Mouse (Mus musculus) MEL (cell line): ENCODE measurements at regions not wholly inside any gene's neighbourhood (a gene's known extent, or its start where the extent isn't known, plus 50 kb on each side); places are given as distances from the start of the nearest gene placed in this dataset.

Experiments used
- DNase-seq: peaks from one replicate; pipeline ENCODE4 v3.0.0; 2011; ENCODE audit warnings: low read depth, low spot score
- H3K27ac ChIP-seq: 2 replicates; pipeline ENCODE4 v1.5.1; 2012; ENCODE audit warnings: low read depth, mild to moderate bottlenecking, control low read depth, low read length, moderate library complexity; ENCODE audit not compliant: control insufficient read depth
- H3K27me3 ChIP-seq, 2 experiments: fragments of 150-350 bp in 1 of 2; sonication (generic) in 1 of 2; 2 replicates each; pipeline ENCODE4 v1.6.1; 2012; ENCODE audit warnings: low read length in 2 of 2, mild to moderate bottlenecking in 2 of 2, improper control_type of control experiment in 1 of 2, moderate library complexity in 1 of 2; ENCODE audit not compliant: insufficient read depth in 2 of 2, control insufficient read depth in 1 of 2
- H3K36me3 ChIP-seq, 2 experiments: 2 replicates each; pipeline ENCODE4 v1.6.1; 2012 to 2014; ENCODE audit warnings: low read length in 2 of 2, improper control_type of control experiment in 1 of 2, inconsistent platforms in 1 of 2, mild to moderate bottlenecking in 1 of 2; ENCODE audit not compliant: insufficient read depth in 2 of 2, control insufficient read depth in 1 of 2
- H3K4me1 ChIP-seq, 2 experiments: fragments of 150-350 bp in 1 of 2; sonication (generic) in 1 of 2; 2 replicates each; pipeline ENCODE4 v1.6.1; 2012; ENCODE audit warnings: low read length in 2 of 2, improper control_type of control experiment in 1 of 2, mild to moderate bottlenecking in 1 of 2; ENCODE audit not compliant: insufficient read depth in 2 of 2, control insufficient read depth in 1 of 2
- H3K4me3 ChIP-seq, 2 experiments: fragments of 150-350 bp in 1 of 2; sonication (generic) in 1 of 2; 2 replicates each; pipeline ENCODE4 v1.5.1; 2012; ENCODE audit warnings: low read depth in 2 of 2, low read length in 2 of 2, mild to moderate bottlenecking in 2 of 2, moderate library complexity in 2 of 2, control low read depth in 1 of 2, improper control_type of control experiment in 1 of 2; ENCODE audit not compliant: control insufficient read depth in 1 of 2, insufficient read depth in 1 of 2
- H3K79me2 ChIP-seq: 2 replicates; pipeline ENCODE4 v1.6.1; 2012; ENCODE audit warnings: mild to moderate bottlenecking, low read length, moderate library complexity; ENCODE audit not compliant: control insufficient read depth, poor library complexity, insufficient read depth
- H3K9ac ChIP-seq: 2 replicates; pipeline ENCODE4 v1.6.1; 2012; ENCODE audit warnings: low read depth, mild to moderate bottlenecking, control low read depth, low read length, moderate library complexity; ENCODE audit not compliant: control insufficient read depth, poor library complexity, severe bottlenecking
- H3K9me3 ChIP-seq: fragments of 150-350 bp; sonication (generic); replicated peaks from 2 replicates; pipeline ENCODE4 v1.6.1; 2012; ENCODE audit warnings: mild to moderate bottlenecking, low read length, improper control_type of control experiment, moderate library complexity; ENCODE audit not compliant: insufficient read depth
- CHD1 ChIP-seq: IDR thresholded peaks from 2 replicates; pipeline ENCODE4 v1.6.1; 2012; ENCODE audit warnings: low read depth, mild to moderate bottlenecking, inconsistent platforms, low read length, improper control_type of control experiment
- CHD2 ChIP-seq: IDR thresholded peaks from 2 replicates; pipeline ENCODE4 v1.6.1; 2011; ENCODE audit warnings: low read length, improper control_type of control experiment
- ELF1 ChIP-seq: IDR thresholded peaks from 2 replicates; pipeline ENCODE4 v1.6.1; 2014; ENCODE audit warnings: low read depth, mild to moderate bottlenecking, inconsistent platforms, low read length, improper control_type of control experiment, moderate library complexity
- GATA1 ChIP-seq: IDR thresholded peaks from 2 replicates; pipeline ENCODE4 v1.6.1; 2011; ENCODE audit warnings: low read depth, low read length, improper control_type of control experiment
- KAT2A ChIP-seq: conservative IDR thresholded peaks from 2 replicates; pipeline ENCODE4 v1.6.1; 2012; ENCODE audit warnings: low read depth, low read length, improper control_type of control experiment, inconsistent platforms
- NELFE ChIP-seq: IDR thresholded peaks from 2 replicates; pipeline ENCODE4 v1.6.1; 2011; ENCODE audit warnings: low read depth, low read length, improper control_type of control experiment
- NRF1 ChIP-seq: IDR thresholded peaks from 2 replicates; pipeline ENCODE4 v1.6.1; 2014; ENCODE audit warnings: low read depth, mild to moderate bottlenecking, inconsistent platforms, low read length, improper control_type of control experiment, moderate library complexity; ENCODE audit not compliant: poor library complexity, insufficient read depth, severe bottlenecking
- RAD21 ChIP-seq: IDR thresholded peaks from 2 replicates; pipeline ENCODE4 v1.6.1; 2011; ENCODE audit warnings: mild to moderate bottlenecking, low read depth, low read length, improper control_type of control experiment
- RCOR1 ChIP-seq: IDR thresholded peaks from 2 replicates; pipeline ENCODE4 v1.6.1; 2012; ENCODE audit warnings: low read depth, mild to moderate bottlenecking, inconsistent platforms, low read length, improper control_type of control experiment
- TAL1 ChIP-seq: IDR thresholded peaks from 2 replicates; pipeline ENCODE4 v1.6.1; 2012; ENCODE audit warnings: mild to moderate bottlenecking, inconsistent platforms, low read length, moderate library complexity, mixed read lengths
- TCF12 ChIP-seq: IDR thresholded peaks from 2 replicates; pipeline ENCODE4 v1.6.1; 2014; ENCODE audit warnings: low read depth, mild to moderate bottlenecking, inconsistent platforms, low read length, improper control_type of control experiment, moderate library complexity
- UBTF ChIP-seq: IDR thresholded peaks from 2 replicates; pipeline ENCODE4 v1.6.1; 2012; ENCODE audit warnings: low read depth, mild to moderate bottlenecking, inconsistent platforms, low read length, improper control_type of control experiment, moderate library complexity, borderline replicate concordance; ENCODE audit not compliant: insufficient read depth
- USF2 ChIP-seq, 2 experiments: IDR thresholded peaks; 2 replicates each; pipeline ENCODE4 v1.6.1; 2011 to 2012; ENCODE audit warnings: improper control_type of control experiment in 2 of 2, low read length in 2 of 2, borderline replicate concordance in 1 of 2, inconsistent platforms in 1 of 2, low read depth in 1 of 2, mild to moderate bottlenecking in 1 of 2; ENCODE audit not compliant: insufficient read depth in 1 of 2
- ZNF384 ChIP-seq: IDR thresholded peaks from 2 replicates; pipeline ENCODE4 v1.6.1; 2012; ENCODE audit warnings: low read depth, mild to moderate bottlenecking, inconsistent platforms, low read length, improper control_type of control experiment

DNA sequence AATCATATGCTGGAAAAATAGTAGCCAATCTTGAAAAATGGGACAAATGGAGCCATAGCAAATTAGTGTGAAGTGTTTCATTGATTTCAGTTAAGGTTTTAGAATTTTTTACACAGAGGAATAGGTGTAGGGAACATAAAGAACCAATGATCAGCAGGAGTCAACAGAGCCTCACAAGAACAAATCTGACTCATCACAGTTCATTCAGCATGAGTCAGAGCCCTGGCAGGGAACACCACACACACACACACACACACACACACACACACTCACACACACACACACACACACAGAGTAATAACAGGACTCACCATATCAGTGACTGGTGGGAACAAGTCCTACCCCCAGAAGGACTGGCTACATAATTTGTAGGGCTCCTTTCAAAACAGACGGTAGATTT is 259.7 kb upstream of the Erbb4 start:
- H3K4me3 ChIP-seq = no peak overlapping the region
- no peaks in the 10 kb centered on the region for H3K36me3 ChIP-seq
- H3K9ac ChIP-seq = no peak overlapping the region
- DNase-seq = no peak
- H3K9me3 ChIP-seq = no peaks in the 10 kb centered on the region
- no peaks in the 10 kb centered on the region for H3K27me3 ChIP-seq
- no peak overlapping the region for H3K27ac ChIP-seq
- H3K79me2 ChIP-seq = no peaks in the 10 kb centered on the region
- no peak for TF ChIP-seq USF2 (IDR thresholded peaks at IDR 0.05; ENCODE audit: borderline replicate concordance in 1 of 2, insufficient read depth in 1 of 2, low read depth in 1 of 2, low read length in 2 of 2)
- TF ChIP-seq NRF1 = no peak
- TF ChIP-seq GATA1 = no peak
- TF ChIP-seq RCOR1 = no peak
- H3K4me1 ChIP-seq = no peaks in the 10 kb centered on the region

DNA sequence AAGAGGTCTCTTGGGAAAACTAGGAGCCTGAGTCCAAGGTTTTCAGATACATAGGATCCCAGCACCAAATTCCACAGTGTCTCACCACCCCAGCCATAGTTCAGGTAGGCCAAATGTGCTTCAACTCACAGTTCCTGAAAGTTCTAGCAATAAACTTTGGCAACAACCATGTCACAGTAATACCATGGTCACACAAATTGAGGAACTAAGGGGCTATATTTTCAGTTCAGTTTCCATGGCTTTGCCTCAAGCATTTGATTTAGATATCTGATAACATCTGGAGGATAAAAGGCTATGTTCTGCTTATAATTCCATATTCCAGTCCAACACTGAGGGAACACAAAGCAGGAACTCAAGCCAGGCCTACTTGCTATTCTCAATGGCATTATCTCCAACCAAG is 256.2 kb upstream of the Erbb4 start:
- Histone ChIP-seq H3K9ac (no peak overlapping the region), H3K79me2 (no peaks in the 10 kb centered on the region), H3K4me3 (no peak overlapping the region), H3K27me3 (no peaks in the 10 kb centered on the region), H3K27ac (no peak overlapping the region), H3K9me3 (no peaks in the 10 kb centered on the region), H3K4me1 (no peaks in the 10 kb centered on the region), H3K36me3 (no peaks in the 10 kb centered on the region)
- TF ChIP-seq TAL1 = no peak
- no peak for TF ChIP-seq KAT2A
- no peak for TF ChIP-seq CHD2
- no peak for TF ChIP-seq CHD1
- TF ChIP-seq RAD21 = no peak
- TF ChIP-seq ZNF384 = no peak
- TF ChIP-seq RCOR1 = no peak
- TF ChIP-seq ELF1 = no peak
- DNase-seq = peak; percentile 14

DNA sequence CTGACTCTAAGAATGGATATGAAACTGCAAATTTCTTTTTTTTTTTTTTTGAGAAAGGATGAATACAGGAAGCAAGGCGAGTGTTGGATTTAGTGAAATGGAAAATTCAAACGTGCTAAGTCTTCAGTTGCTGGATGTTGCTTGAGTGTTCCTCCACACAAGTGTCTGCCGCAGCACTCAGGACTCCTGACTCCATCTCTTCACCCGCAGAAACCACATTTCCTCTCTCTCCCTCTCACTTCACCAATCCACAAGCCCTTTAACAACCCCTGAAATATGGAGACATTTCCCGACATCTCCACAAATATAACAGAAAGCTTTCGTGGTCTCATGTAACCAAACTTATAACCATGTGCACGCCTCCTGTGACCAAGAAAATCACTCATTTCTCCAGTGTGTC is 249.7 kb upstream of the Erbb4 start:
- no peaks in the 10 kb centered on the region for H3K4me1 ChIP-seq
- H3K27me3 ChIP-seq = no peaks in the 10 kb centered on the region
- H3K4me3 ChIP-seq = no peak overlapping the region
- peaks cover 0 to 2% of the 10 kb centered on the region in 2 experiments; a peak in 1 of 4 replicates for H3K36me3 ChIP-seq
- no peak overlapping the region for H3K27ac ChIP-seq
- H3K79me2 ChIP-seq = no peaks in the 10 kb centered on the region
- no peak for DNase-seq
- H3K9me3 ChIP-seq = no peaks in the 10 kb centered on the region
- TF ChIP-seq TCF12 (no peak), USF2 (IDR thresholded peaks at IDR 0.05; ENCODE audit: borderline replicate concordance in 1 of 2, insufficient read depth in 1 of 2, low read depth in 1 of 2, low read length in 2 of 2) (no peak), UBTF (no peak), NELFE (no peak)
- no peak overlapping the region for H3K9ac ChIP-seq
